Mouse (Mus musculus) forelimb bud, embryonic 11.5 days (tissue): ENCODE results near the gene Ston2.

Source experiments
- DNase-seq: peaks from one replicate; pipeline ENCODE4 v3.0.0-alpha.2; 2012; ENCODE audit warnings: low read depth, low spot score

Ston2 gene

DNA sequence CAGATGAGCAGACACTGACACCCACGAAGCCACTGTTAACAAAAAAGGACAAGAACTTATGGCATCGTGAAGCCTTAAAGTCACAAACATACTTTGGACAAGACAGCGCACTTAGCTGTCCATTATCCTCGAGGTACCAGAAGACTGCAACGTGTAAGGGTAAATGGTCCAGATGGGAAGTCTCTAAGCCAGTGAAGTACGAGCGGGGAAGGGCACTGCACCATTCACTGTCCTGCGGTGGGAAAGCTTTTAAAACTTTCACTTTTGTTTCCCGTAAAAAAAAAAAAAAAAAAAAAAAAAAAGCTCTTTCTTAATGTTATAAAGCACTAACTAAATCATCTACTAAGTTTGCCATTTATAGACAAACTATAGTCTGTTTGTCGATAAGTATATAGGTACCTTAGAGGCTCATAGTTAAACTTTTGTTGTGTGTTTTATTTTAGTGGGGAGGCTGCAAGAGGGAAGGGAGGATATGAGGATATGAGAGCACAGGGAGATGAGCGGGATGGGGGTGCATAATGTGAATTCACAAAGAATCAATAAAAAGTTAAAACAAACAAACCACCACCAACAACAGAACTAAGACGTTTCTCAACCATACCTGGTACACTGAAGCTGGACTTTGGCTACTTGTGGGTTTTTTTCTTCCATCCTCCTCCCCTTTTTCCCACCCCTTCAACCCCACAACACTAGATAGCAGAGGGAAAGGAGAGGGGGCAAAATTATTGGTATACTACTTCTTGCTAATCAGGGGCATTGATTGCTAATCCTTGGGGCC is 127.4 kb downstream of the Ston2 start:
- DNase-seq: no peak

GRCm38 (mm10) chr12:91654399-91655122 is 133.6 kb downstream of the Ston2 start:
- DNase-seq: no peak

- no peak for DNase-seq
Observed at GRCm38 (mm10) chr12:91648426-91648825, 139.8 kb downstream of the Ston2 start.

DNA sequence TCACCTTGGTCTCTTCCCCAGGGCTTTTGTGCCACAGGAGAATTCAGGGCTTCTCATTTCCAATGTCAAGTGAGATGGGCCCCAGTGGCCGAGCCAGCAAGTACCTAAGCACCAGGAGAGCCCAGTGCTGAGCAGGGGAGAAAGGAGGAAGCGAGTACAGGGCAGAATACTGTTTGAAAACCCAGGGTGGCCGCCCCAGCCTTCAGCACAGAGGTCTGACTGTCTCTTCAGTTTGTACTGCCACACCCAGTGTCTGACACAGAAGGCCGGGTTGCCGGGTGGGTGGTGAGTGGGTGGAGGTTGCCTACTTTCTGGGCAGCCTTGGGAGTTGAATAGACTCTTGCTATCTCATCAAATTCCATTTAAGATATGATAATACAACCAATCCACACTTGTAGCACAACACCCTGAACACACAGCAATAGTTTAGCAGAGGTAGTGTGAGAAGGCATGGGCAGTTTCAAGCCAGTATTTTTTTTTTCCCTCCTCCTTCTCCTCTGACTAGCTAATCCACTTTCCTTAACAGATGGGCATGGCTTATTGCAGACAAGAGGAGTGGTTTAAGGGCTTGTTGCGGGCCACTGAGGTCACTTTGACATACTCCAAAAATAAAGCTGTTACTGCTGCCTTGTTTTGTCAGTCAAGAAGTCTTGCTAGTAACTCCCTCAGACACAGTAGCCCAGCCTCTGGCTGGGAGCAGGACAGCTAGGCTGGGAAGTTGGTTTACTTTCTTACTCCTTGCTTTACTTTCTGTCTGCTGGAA is 142.6 kb downstream of the Ston2 start:
- DNase-seq: no peak

- DNase-seq: no peak
Observed at GRCm38 (mm10) chr12:91643221-91643620, 145.0 kb downstream of the Ston2 start.

- no peak for DNase-seq
Observed at GRCm38 (mm10) chr12:91642426-91643093, 145.6 kb downstream of the Ston2 start.

GRCm38 (mm10) chr12:91641631-91642141 is 146.5 kb downstream of the Ston2 start:
- DNase-seq: peak; percentile 31

GRCm38 (mm10) chr12:91641133-91641532 is 147.1 kb downstream of the Ston2 start:
- no peak for DNase-seq

DNA sequence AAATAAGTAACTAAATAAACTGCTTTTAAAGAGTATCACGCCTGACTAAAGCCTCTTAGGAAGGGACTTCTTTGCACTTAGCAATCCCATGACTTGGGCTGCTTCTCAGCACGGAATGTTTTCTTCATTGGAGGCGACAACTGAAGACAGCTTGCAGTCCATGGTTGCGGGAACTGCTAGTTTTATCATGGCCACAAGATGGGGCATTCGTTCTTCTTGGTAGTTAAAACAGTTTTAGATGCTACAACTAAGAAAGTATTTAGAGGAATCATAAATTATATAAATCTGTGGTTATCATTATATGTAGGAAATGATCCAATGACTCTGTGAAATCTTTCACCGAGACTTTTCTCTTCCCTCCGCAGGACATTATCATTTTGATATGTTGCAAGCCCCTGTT is 147.5 kb downstream of the Ston2 start:
- DNase-seq: peak; percentile 46

- DNase-seq: no peak
Observed at GRCm38 (mm10) chr12:91638351-91638750, 149.8 kb downstream of the Ston2 start.

DNA sequence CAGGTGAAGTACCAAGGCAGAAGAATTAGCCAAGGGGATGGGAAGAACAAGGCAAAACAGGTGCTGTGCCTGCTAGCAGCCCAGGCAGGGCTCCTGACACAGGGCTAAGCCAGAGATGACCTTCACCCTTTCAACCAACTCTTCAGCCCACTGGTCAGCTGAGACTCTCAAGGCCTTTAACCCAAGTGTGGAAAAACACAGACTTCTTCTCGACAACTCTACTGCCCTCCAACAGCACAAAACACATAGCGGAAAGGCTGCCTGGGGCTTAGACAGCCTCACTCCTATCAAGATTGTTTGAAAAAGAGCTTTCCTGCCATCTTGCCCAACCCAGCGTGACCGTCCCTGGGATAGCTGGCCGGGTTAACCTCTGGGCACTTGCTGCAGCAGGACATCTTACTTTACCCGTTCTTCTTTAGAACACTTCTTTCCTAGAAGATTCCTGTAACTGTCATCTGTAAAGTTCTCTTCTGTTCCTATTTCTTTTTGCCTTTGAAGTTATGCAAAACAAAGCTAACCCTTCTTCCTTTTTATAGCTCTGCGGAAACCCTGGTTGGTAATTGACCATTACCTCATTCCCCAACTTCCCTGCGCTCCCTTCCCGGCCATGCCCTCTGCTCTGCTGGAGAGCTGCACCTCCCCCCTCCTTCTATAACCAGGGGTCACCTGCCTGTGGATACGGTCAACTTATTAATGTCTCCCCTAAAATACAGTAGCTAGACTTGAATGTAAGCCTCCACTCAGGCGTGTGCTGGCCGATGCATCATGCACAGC is 150.9 kb downstream of the Ston2 start:
- no peak for DNase-seq

- no peak for DNase-seq
Observed at GRCm38 (mm10) chr12:91626482-91626881, 161.7 kb downstream of the Ston2 start.

DNA sequence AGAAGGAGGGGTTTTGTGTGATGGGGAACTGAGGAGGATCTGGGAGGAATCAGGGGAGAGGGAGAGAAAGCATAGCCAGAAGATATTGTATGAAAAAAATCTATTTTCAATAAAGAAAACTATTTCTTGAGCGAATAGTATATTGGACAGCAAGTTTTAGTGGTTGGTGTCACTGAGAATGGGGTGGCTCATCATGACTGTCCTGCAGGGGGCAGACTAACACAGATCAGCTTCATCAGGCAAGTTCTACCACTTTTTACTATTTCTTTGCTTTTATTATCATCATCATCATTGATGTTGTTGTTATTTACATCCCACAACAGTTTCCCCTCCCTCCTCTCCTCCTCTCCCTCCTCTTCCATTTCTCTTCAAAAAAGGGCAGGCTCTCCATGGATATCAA is 163.2 kb downstream of the Ston2 start:
- no peak for DNase-seq

GRCm38 (mm10) chr12:91609425-91609824 is 178.8 kb downstream of the Ston2 start:
- no peak for DNase-seq

DNA sequence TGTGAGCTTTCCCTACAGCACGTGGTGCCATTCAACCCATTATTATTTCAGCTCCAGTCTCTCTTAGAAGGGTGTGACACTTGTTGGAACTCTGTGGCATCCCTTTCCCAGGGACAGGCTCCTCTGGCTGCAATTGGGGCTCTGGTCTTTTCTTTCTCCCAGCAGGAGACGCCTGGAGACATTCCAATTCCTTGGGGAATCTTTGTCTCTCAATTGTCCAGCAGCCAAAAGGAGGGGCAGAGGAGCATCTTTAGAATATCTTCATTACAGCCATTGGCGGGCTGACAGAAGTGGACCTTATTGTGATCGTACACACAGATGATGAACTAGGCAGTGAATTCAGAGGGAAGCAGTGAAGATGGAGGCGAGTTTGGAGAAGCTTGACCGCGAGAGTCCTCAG is 180.5 kb downstream of the Ston2 start:
- no peak for DNase-seq

- DNase-seq: no peak
Observed at GRCm38 (mm10) chr12:91606651-91607050, 181.5 kb downstream of the Ston2 start.

DNA sequence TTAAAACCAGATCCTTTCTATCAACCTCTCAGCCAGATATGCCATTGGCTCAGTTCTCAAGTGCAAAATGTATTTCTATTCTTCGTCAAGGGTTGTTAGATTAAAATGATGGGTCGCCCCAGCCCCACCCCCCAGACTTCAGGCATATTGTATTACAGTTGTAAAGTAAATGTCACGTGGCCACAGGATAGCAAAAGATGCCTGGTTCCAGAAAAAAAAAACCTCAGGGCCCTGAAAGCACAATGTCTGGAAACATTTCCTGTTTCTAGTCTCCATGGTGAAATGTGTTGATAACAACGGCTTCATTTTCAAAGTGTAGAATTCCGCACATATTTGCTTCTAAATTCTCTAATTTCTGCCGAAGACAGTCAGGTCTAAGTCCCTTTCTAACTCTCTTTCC is 183.6 kb downstream of the Ston2 start:
- DNase-seq: peak; percentile 21

GRCm38 (mm10) chr12:91592128-91592527 is 196.1 kb downstream of the Ston2 start:
- DNase-seq: no peak

DNA sequence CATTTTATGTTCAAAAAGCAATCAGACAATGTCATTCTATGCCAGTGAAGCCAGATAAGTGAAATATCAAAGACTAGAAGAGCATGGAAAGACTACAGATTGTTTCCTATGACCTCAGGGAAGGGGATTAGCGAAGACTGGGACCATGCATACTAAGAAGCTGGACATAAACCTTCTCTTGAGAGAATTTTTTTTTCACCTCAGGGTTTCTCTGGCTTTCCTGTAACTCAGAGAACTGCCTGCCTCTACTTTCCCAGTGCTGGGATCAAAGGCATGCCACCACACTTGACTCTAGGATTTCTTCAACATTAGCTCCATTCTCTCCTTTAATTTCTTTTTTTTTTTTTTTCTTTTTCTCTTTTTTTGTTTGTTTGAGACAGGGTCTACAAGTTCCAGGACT is 197.0 kb downstream of the Ston2 start:
- no peak for DNase-seq

DNA sequence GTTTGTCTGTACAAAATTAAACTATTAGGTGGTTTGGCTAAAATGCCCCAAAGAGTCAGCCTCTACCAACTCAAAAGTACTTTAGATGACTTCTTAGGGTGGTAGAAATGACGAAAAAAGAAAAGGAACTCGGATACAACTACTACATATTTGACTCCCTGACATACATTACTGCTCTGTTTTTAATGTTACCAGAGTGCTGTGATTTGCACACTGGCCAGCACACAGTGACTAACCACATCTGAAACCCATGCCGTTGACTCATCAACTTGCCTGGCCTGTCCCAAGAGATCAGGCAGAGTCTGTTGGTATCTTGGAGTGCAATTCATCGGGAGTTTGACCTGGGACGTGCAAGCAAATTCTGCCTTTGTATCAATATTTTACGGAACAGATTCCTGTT is 197.5 kb downstream of the Ston2 start:
- no peak for DNase-seq
